Mouse (Mus musculus): ENCODE data around the gene Srrm3.

Gene Srrm3

DNA sequence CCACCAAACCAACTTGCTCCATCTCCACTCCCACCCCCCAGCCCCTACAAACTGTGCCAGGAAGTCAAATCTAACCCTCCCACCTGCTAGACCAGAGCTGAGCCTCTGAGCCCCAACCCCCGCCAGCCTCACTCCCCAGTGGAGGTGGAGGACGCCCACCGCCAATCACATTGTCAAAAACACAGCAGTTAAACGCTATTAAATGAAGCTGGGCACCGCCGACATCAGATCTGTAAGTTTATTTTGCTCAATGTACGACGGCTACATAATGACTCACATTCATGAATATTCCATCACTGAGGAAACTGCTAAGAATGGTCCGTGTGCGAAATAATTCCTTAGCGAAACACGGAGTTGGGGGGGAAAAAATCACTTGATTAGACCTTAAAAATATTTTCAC is 101.5 kb downstream of the Srrm3 start:
- no peak for DNase-seq

DNA sequence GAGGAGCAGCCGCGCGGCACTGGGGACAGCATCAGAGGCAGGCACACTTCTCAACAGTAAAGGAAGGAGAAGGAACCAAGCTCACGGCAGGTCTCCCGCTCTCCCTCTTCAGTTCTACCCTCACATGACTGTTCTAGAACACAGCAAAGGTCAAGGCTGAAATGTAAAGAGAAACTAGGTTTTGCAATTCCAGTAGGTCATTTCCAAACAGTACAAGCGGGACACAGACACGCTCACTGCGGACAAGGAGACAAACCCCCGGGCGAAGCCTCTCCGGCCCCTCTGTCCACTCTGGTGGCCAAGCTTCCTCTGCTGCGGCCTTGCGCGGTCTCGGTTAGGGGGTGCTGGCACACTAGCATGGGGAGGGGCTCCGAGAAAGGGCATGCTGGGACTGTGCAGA is 102.3 kb downstream of the Srrm3 start:
- DNase-seq = no peak

DNA sequence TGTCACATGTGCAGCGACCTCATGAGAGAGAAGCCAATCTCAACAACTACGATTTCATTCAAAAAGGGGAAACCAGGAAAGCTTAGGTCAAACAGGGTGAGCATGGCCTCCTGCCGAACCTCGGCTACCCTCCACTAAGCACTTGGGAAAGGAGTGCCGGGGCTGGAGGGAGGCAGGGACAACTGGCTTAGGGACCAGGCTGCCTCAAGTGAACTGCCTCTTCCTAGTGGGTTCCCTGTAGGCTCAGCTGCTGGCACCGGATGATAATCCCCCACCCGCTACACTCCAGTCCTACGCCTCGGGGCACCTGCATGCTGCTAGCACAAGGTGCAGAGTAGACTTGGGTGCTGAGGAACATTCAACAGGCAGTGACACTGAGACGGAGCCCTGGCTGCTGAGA is 103.0 kb downstream of the Srrm3 start:
- no peak for DNase-seq

DNA sequence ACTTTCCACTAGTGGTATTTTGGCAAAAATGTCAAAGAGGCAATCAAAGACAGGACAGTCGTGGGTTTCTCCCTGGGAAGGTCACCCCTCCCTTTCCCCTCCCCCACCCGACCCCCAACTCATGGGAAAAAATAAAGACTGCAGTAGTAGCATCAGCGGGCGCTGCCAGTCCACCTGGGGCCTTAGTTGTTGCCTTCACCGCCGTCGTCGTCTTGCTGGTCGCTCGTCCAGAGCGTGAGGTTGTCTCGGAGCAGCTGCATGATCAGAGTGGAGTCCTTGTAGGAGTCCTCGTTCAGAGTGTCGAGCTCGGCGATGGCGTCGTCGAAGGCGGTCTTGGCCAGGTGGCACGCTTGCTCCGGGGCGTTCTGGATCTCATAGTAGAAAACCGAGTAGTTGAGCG is 104.1 kb downstream of the Srrm3 start:
- no peak for DNase-seq

DNA sequence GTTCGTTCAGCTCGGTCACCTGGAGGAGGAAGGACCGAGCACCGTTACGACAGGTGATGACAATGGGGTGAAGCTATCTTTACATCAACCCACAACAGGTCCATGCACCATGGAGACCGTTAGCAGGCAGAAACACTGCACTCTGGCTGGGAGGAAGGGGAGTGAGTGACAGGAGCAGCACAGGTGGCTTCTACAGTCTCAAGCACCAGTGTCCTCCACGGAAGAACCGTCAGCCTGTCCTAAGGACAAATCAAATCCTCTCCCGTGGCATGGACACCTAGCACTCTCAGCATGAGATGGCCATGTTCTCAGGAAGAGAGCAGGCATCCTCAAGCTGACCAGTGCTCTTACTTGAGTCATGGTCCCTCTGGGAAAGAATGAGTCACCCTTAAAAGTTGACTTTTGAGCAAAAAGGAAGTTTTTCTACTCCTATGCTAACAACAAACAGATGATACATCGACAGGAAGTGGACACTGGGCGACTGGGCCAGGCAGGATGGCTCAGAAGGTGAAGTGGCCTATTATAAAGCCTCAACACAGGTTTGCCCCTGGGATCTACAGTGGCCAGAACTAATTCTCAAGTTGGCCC is 105.0 kb downstream of the Srrm3 start:
- no peak for DNase-seq

DNA sequence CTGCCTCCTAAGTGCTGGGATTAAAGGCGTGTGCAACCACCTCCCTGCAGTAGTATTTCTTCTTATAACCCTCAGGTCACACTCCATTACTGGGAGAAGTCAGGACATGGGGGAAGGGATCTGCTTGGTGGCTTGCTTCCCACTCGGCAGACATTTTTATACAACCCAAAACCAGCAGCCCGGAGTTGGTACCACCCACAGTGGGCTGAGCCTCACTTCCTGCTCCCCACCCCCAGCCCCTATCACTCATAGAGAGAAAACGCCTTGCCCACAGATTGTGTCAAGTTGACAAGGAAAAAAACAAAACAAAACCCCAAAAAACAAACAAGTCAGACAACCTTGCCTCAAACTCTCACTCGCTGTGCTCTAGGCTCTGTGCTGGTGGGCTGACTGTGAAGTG is 106.5 kb downstream of the Srrm3 start:
- DNase-seq = no peak

DNA sequence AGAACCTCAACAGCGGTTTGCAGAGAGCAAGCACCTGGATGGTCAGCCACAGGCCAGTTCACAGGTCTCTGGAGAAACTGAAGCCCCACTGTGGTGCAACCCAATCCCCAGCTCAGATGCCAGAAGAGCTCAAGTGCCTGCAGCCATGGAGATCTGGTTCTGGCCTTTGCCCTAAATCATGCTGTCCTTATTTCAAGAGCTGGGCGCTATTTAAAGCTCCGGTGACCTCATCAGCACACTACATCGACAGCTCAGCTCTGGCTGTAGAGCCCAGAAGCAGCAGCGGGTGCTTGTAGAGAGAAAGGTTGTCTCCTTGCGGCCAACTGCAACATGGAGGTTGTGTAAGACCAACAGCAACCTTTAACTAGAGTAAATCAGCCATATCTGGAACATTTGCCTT is 107.5 kb downstream of the Srrm3 start:
- no peak for DNase-seq

DNA sequence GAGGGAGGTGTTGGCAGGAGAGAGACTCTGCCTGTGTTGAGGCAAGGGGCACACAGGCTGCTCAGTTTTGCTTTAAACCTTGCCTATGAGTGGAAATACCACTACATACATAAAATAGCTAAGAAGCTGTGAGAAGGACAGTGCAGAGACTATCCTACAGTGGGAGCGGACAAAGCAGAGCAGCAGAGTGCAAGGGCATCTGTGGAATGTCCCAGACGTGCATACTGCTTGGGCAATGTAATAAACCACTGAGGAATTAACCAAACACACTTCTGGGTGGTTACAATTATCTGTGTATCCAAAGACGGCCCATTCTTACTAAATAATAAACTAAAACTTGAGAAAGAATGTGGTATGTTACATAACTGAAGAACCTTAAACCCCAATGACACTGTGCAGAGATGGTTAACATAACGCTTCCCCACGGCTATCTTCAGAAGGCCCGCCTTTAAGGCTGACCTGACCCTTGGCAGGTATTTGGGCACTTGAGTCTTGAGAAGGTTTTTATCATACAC is 109.4 kb downstream of the Srrm3 start:
- no peak for DNase-seq

DNA sequence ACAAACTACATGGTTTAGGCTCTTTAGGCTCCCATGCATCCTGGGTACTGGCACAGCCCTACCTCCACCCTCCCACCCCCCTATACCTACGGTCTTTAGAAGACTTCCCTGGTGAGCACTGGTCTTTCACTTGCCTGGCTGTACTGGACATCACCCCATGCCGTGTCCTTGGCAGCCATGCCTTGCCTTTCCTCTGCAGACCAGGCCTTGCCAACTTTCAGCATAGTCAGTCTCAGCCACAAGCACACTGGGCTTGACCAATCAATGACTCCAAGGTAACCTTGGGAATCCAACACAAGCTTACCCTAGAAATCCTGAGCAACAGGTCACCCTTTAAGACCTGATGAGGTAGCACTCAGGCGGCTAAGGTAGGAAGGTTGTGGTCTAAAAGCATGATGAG is 109.9 kb downstream of the Srrm3 start:
- DNase-seq = no peak

DNA sequence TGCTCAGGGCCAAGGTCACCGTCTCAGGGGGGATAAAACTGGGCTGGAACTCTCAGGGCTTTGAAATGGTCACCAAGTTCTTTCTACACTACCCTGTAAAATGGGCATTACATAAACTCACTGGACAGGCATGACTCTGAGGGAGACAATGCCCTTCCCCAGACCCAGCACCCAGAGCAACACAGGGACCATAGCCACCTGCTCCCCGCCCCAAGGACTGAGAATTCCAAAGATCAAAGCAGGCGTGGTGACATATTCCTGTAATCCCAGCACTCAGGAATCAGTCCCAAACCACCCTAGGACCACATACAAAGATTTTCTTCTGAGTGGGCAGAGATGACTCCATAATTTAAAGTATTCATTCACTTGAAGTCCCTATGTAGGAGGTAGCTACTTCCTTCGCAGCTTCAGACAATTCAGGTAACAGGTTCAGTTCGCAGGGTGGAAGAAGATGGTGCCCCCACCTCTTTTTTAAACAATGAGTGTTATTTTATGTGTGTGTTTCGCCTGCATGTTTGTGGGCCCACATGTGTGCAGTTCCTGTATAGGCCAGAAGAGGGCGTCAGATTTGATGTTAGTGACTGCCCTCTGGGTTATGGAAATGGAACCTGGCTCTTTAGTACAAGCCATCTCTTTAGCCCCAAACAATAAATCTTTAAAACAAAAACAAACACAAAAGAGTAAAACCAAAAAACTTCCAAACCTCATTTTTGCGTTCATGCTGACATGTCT is 110.8 kb downstream of the Srrm3 start:
- no peak for DNase-seq

DNA sequence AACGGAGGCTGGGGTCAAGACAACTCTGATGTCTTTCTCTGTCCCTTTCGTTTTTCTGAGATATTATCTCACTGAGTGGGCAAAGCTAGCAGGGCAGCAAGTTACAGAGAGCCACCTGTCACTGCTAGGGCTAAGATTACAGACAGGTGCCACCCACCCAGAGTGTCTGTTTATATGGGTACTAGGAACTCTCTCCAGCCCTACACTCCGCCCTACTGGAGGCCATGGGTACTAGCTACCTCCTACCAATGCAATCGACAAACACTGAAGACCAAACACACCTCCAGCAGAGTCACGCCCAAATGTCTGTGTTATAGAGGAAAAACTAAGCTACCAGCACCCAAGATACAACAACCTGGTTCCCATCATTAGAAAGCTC is 111.4 kb downstream of the Srrm3 start:
- no peak for DNase-seq

DNA sequence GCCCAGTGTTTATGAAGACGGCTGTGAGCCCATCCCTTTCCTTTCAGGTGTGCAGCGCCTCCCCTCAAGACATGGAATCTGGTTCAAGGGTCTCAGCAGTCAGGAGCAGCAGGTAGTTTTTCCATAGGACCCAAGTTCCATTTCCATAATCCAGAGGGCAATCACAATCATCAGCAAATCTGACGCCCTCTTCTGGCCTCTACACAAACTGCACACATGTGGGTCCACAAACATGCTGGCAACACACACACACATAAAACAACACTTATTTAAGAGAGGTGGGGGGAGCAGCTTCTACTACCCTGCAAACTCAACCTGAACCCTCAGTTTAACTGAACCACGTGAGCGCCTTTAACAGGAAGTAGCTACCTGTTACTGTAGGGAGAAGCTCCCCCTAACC is 111.9 kb downstream of the Srrm3 start:
- DNase-seq = no peak

DNA sequence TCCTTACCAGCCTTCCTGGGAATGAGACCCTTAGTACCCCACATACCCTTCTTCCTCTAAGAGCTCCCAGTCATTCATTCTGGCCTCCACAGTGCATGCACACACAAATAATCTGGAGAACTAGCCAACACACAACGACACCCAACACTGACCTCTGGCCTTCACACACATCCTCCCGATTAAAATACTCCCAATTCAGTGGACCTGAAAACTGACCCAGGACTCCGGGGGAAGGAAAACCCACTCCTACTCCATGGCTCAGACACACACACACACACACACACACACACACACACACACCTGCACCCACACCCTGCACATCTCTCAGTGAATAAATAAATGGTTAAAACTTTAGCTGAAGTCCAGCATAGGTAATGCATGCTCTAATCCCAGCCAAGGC is 113.2 kb downstream of the Srrm3 start:
- no peak for DNase-seq

DNA sequence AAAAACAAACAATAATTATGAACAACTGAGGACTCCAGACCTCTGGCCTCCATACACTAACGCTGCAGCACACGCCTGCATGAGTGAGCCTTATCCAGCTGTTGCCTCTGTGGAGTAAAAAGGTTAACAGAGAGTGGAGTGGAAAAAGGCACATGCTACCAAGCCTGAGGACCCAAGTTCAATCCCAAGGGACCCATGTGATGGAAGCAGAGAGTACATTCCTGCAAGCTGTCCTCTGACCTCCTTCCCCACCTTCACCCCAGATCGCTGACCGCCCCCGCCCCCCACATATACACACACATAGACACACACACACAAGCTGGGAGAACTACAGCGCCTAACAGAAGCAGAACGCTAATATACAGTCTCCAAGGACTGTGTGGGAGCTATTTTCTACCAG is 117.2 kb downstream of the Srrm3 start:
- no peak for DNase-seq
